ENCODE assay signal across 19 mouse cellular contexts in the genomic region with DNA sequence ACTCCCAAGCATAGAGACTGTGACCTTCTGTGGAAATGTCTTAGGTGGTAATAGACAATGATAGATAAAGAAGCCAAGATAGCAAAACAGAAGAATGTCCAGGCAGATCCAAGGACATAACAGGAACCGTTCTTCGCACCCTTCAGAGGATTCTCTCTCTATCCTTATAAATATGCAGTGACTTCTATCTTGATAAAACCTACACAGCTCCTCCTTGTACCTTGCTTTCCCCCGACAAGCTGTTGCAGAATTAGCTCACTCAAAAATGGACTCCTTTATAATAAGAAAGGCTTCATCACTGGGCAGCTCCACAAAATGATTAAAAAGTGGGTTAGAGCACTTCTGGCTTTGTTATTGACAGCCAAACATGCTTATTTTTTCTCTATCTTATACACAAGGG.
A peak's percentile ranks its signal among the peaks of the same experiment; 100 is the strongest.
DNase-seq lines count a peak whose midpoint lies in the region; ATAC-seq lines count a peak whose summit lies in the region.
"Had no signal": no experiment of that assay in that cellular context is flagged by ENCODE, and none has a peak within 500 bp of the region (broad histone marks: within the 10 kb centered on the region; RNA-seq: fewer than 3 reads in every experiment).

No protein-coding gene starts in this region.

- ATAC-seq in frontal cortex, adult (ENCODE audit: low TSS enrichment), result peak; percentile 93
- no peak for ATAC-seq in megakaryocyte progenitor cell, adult 5-6 weeks (replicated peaks; ENCODE audit: poor library complexity)
- ATAC-seq: activated CD4-positive, CD25-positive, alpha-beta regulatory T cell, adult 4 months; CD4-positive, CD25-positive, alpha-beta regulatory T cell, adult 4 months; Patski had no signal

- no peak for DNase-seq in frontal cortex, postnatal 10 days (ENCODE audit: low spot score in 2 of 2)
- DNase-seq in right cerebral cortex, adult 18-20 months, result peak; percentile 3
- no peak for DNase-seq in right cerebral cortex, postnatal 4 days
- peak; percentile 13 for DNase-seq in telencephalon, adult 2 months (ENCODE audit: low read depth, low spot score)
- DNase-seq: adrenal gland, adult 2 months; adrenal gland, adult 8-10 months; adrenal gland, postnatal 10 days; adrenal gland, postnatal 14 days; adrenal gland, postnatal 25 days; adrenal gland, postnatal 36 days; B cell, adult 2 months; cerebellum, adult 11 months; cerebellum, adult 11-12 months; cerebellum, adult 18-20 months had no signal

Comparison
In these comparisons a context has a peak if more than half of its experiments do, and no peak if none do; other contexts are left out.
1. DNase-seq: peak in right cerebral cortex, adult 18-20 months (single experiment) and telencephalon, adult 2 months (single experiment); none in frontal cortex, postnatal 10 days (0 of 2) and right cerebral cortex, postnatal 4 days (single experiment).